Mouse (Mus musculus) monocyte, adult 59 days (primary cell): Measurements from ENCODE around the gene Spef1. TPM values are rescaled to one million over a fixed set of nuclear protein-coding genes. Genes with fewer than 3 reads are reported as not detected.

ENCODE experiments used
- total RNA-seq, 2 experiments: library from RNA; stranded (reverse); gene quantifications; one replicate each; pipeline ENCODE4 v1.2.4; 2023

The Spef1 gene
- total RNA-seq = 1 to 10 TPM; 1.7 to 2.6 TPM

GRCm38 (mm10) chr2:131186771-131187601 is at the start of gene Spef1, which contains the start of gene Cdc25b:
Gene Spef1, minus strand, starts transcription at chr2:131187282.
Gene Cdc25b, plus strand, starts transcription at chr2:131186949.

GRCm38 (mm10) chr2:131233307-131234126 is 46.4 kb upstream of the Spef1 start, which contains the start of gene Mavs:
Gene Mavs, plus strand, starts transcription at chr2:131234063.

GRCm38 (mm10) chr2:131206778-131207177 is 19.7 kb upstream of the Spef1 start, which contains the start of gene Ap5s1:
Gene Ap5s1, plus strand, starts transcription at chr2:131207078.

GRCm38 (mm10) chr2:131179990-131180587 is 7.0 kb downstream of the Spef1 start, which contains the start of gene Cenpb:
Gene Cenpb, minus strand, starts transcription at chr2:131180067.

GRCm38 (mm10) chr2:131159938-131160581 is 27.0 kb downstream of the Spef1 start, which contains the start of gene 1700037H04Rik:
Gene 1700037H04Rik, minus strand, starts transcription at chr2:131160081.

GRCm38 (mm10) chr2:131132930-131133547 is 54.0 kb downstream of the Spef1 start, which contains the start of gene Gm11037:
Gene Gm11037, plus strand, starts transcription at chr2:131133497.

GRCm38 (mm10) chr2:131127161-131127730 is 59.8 kb downstream of the Spef1 start, which contains the start of gene Hspa12b:
Gene Hspa12b, plus strand, starts transcription at chr2:131127280.

Other genes with a start within 250 kb of the Spef1 start
- gene Gfra4, start 144.2 kb downstream of the Spef1 start, total RNA-seq = not detected
- gene Adam33, start 123.5 kb downstream of the Spef1 start, total RNA-seq = 1 to 10 TPM; 1.2 to 1.8 TPM
- gene Siglec1, start 100.5 kb downstream of the Spef1 start, total RNA-seq = 10 to 100 TPM; 19.4 to 25.5 TPM
- gene Hspa12b, start 60.0 kb downstream of the Spef1 start, total RNA-seq = not detected
- not detected for gene Gm11037, start 53.8 kb downstream of the Spef1 start, total RNA-seq
- 10 to 100 TPM; 17.3 to 20.7 TPM for gene 1700037H04Rik, start 27.2 kb downstream of the Spef1 start, total RNA-seq
- 10 to 100 TPM; 37.3 to 38.9 TPM for gene Cenpb, start 7.2 kb downstream of the Spef1 start, total RNA-seq
- gene Cdc25b, start 333 bp downstream of the Spef1 start, total RNA-seq = 1 to 10 TPM; 3.6 to 3.9 TPM
- 10 to 100 TPM; 14.5 to 14.8 TPM for gene Ap5s1, start 19.8 kb upstream of the Spef1 start, total RNA-seq
- gene Mavs, start 46.8 kb upstream of the Spef1 start, total RNA-seq = 10 to 100 TPM; 24.0 to 29.8 TPM
- gene Pank2, start 75.2 kb upstream of the Spef1 start, total RNA-seq = 10 to 100 TPM; 51.2 to 53.6 TPM
- gene Rnf24, start 165.6 kb upstream of the Spef1 start, total RNA-seq = 1 to 10 TPM; 1.8 to 1.9 TPM